Mouse (Mus musculus) granulocyte monocyte progenitor cell, adult 5-6 weeks (primary cell): ENCODE data around the gene 1700037H04Rik. TPM values are rescaled to one million over a fixed set of nuclear protein-coding genes. Genes with fewer than 3 reads are reported as not detected.
"Not testable (repeated sequence)": the region's sequence is repeated elsewhere in the genome, so short reads cannot be mapped to it uniquely, and the experiment has no call there.

ENCODE experiments used
- ATAC-seq: replicated peaks from 2 replicates; pipeline ENCODE4 v1.8.0; 2016; ENCODE audit warnings: mild to moderate bottlenecking, moderate TSS enrichment, inconsistent platforms; ENCODE audit not compliant: poor library complexity, severe bottlenecking
- total RNA-seq, 2 experiments: library from RNA; stranded (forward) in 1 of 2; stranded (reverse) in 1 of 2; fragments of 200-712, 200-1000 nt in 1 of 2; fragments of >200 nt in 1 of 2; fragmentation: Nextera tagmentation in 1 of 2; gene quantifications; 2 replicates each; pipeline ENCODE4 v1.2.3; 2014 to 2017

The 1700037H04Rik gene
- total RNA-seq, 2 experiments from 2014 or later, result 40.6 to 66.9 TPM

DNA sequence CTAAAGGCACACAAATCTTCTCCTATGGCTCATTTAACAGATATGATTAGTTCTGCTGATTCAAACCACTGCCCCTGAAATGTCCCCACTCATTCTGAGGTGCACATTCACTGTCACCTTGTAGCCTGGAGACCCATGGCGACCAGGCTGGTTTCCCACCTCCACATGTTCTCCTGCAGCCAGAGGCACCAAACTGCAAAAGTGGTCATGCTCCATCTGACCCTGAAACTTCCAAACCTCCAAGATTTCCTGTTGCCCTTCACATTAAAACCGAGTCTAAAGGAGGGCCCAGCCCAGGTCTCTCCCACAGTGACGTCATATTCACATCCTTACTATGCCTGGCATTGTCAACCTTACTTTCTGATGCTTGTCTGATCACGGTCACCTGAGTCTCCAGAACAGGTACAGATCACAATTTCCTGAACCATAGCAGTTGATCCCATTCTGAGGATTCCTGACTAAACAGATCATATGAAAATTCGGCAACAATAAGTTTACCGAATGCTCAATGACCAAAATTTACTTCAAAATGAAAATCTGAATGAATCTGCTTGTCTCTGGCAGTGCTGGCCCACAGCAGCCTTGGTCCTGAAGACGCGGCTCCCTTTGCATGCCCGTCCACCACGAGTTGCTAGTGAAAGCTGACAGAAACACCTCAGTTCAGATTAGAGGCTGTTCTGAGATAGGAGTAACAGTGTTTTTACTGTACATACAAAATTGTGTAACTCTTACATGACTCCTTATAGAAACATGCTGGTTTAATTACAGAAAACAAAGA, 27.6 kb downstream of the 1700037H04Rik start:
- no peak for ATAC-seq

DNA sequence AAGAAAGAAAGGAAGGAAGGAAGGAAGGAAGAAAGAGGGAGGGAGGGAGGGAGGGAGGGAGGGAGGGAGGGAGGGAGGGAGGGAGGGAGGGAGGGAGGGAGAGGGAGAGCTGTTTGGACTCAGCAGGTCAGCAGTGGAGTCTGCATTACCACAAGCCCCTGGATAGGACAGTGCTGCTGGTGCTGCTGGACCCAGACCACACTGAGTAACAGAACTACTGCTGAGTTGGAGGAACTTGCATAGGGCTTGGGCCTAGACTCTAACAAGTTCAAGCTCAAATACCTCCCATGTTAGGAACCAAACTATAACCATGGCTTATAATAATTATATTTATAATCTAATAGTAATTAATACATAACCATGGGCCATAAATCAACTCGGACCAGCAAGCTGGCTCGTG, 29.0 kb downstream of the 1700037H04Rik start:
- no peak for ATAC-seq

DNA sequence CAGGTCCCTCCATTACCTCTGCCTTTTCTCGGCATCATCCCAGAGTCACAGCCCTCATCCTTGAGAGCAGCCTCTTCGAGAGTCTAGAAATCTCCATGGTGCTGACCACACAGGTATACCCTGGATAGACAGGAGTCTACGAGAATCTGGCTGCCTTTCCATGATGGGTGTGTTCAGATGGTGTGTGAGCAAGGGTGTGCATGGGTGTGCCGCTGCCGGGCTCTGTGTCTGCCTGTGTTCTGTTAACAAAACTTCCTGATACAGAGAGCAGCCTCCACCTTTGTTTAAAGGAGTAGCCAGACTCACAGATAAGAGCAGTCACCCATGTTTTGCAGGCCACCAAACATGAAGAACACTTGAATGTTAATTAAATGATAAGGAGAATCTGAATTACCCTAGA, 30.0 kb downstream of the 1700037H04Rik start:
- no peak for ATAC-seq

DNA sequence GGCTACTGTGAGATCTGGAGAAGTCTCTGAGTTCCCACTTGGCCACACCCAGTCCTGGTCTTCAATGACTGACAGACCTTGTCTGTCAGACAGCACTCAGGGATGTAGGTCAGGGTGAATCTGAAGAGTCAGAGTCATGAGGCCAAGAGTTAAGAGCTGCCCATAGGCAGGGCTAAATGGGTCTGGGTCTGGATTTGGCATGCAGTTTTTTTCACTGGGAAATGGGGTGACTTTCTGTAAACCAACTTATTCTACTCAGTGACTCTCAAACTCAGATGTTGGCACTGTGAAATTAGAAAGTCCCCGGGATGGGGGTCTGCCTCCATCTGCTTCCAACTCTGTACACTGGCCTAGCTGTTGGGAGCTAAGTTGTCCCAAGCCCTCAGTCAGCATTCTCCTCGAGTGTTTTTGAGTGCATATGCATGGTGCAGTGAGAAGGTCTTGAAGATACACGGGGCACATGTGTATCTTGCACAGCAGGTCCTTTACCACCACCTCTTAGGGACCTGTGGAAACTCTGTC, 31.2 kb downstream of the 1700037H04Rik start:
- ATAC-seq, result no peak

DNA sequence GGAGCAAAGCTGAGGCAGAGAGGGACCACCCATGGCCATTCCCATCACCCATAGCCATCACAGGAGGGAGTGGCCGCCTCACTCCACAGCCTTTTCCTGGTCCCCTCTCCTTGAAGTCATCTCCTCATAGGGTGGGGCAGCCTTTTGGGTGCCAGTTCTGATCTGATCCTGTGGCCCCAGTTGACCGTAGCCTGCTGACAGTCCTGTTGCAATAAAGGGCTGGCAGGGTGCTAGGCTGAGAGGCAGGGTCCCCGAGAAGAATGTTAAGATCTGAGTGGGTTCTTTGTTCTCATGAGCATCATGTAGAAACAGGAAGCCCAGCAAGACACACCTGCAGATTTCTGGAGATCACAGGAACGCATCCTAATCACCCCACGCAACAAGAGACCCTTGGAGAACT, 31.7 kb downstream of the 1700037H04Rik start:
- ATAC-seq, result no peak

DNA sequence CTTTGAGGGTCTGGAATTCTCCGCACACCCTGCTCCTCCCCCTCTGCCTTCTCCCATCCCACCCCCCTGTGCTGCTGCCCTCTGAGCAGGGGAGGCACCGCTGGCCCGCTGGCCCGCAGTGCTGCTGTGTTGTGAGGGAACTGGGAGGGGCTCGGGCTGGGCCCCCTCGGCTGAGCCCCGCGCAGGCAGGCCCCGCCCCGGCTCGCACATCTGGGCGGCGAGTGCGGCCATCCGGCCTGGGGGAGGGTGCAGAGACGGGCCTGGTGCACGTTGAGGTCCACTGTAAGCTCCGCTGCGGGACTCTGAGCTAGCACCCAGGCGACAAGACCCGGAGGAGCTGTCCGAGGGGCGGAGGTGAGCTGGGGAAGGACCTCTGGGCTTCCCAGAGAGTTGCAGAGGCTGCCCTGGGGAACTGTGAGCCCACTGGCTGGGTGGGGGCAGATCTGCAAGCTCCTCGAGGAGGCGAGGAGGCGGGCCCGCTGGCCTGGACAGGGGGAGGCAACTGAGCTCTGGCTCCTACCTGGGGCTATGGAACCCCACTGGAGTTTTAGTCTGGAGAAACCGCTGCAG, 32.6 kb downstream of the 1700037H04Rik start, which contains the start of gene Hspa12b:
Gene Hspa12b, plus strand, starts transcription at position 120 of the 570 bp plus-strand sequence.
- peak; percentile 71 for ATAC-seq

DNA sequence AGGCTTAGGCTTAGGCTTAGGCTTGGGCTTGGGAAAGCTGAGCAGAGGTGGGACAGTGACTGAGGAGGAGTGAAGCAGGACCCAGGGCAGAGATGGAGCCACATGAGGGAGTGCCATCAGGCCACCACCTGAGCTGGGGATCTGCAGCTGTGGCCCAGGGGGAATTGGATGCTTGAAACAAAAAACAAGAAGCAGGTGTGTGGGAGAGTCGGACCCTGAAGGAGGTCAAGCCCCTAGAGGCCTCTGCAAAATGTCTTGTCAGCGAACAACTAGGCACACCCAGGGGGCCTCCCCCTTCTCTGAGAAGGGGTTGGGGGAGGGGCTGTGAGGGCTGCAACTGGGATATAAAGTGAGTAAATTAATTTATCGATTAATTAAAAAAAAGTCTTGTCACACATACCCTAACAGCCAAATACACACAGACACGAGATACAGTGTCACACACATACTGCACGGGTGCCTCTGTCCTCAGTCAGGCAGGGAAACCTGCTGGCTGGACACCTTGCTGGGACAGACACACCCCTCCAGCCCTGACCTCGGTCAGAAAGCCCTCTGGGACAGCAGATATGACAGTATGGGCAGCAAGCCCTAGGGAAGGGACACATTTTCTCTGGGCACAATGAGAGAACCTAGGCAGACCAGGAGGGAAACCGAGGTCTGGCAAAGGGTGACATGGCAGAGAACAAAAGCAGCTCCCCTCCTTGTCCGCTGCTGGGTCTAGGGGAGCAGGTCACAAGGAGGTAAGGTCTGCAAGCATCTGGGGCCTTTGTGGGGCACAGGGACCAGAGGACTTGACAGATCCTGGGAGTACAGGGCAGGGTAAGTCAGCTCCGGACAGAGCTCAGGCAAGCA, 33.7 kb downstream of the 1700037H04Rik start:
- no peak for ATAC-seq

DNA sequence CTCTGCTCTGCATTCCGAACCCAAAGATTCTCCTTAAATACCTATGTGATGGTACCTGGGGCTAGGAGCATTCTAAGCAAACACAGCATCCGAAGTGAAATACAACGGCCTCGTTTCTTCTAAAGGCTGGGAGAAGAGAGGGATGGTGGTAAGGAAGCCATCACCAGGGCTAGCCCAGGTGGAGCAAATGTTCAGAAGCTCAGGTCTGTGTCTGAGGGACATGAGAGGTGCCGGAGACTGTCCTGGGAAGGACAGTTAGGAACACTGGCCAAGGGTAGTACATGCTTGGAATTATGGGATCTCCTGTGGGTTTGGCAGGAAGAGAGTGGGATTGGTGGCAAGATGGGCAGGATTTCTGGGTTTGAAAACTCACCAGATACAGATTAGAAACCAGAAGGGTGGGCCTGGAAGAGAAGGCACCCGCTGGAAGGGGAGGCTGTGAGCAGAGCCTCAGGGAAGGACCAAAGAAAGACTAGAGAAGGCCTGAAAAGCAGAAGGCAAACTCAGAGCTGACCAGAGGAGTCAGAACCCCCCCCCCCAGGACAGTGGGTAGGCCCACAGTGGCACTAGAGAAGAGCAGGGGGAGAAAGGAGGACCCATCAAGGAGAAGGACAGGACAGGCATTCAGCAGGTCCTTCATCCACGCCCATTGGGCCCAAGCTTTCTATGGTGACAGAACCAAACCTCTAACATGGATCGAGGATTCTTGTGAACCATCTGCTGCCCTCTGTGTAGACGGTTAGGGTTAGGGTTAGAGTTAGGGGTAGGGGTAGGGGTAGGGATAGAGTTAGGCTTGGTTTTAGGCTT, 34.5 kb downstream of the 1700037H04Rik start:
- no peak for ATAC-seq

DNA sequence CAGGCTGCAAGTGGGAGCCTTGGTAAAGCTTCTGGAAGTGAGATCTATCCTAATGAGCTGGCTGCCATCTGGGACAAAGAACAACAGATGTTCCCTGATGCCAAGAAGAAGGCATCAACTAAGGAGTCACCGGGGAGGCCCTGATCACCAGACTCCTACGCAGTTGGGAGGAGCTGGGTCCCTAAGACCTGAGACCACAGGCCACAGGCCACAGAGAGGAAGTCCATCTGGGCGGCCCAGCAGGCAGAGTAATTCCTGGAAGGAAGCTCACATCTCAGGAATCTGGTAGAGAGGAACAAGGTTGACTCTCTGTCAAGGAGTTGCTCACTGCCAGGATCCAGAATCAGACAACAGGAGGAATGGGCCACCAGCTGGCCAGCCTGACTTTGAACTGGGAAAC, 35.7 kb downstream of the 1700037H04Rik start:
- ATAC-seq, result peak; percentile 75

DNA sequence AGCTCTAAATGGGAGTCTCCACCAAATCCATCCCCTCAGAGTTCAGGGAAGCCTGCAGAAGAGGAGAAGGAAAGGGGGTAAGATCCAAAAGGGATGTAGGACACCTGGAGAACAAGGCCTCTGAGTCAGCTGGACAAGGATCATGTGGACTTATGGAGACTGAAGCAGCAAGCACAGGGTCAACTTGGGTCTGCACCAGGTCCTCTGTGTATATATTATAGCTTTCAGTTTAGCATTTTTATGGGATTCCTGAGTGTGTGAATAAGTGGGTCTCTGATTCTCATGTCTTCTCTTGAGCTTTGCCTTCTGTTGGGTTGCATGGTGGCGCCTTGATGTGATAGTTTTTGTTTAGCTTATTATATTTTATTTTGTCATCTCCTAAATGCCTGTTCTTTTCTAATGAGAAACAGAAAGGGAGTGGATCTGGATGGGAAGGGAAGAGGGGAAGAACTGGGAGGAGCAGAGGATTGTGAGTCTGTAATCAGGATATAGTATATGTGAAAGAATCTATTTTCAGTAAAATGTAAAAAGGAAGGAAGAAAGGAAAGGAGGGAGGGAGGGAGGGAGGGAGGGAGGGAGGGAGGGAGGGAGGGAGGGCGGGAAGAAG, 40.8 kb downstream of the 1700037H04Rik start:
- ATAC-seq, result no peak

DNA sequence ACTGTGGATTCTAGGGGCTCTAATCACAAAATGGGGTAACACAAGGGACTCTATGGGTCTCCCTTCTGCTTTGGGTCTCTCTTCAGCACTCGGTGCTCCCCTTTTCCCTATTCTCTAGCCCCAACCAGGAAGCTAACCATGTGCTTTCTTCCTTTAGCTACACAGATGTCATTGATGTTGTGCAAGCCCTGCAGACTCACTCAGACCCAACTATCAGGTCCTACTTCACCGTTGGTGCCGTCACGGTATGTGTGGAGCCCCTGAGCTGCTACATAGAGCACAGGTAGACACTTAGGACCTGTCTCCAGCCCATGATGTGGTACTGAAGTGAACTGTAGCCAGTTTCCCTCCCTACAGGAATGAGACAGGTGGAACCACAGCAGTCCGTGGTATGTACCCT, 53.9 kb downstream of the 1700037H04Rik start:
- no peak; the same call in 1 of the 2 replicates for ATAC-seq

DNA sequence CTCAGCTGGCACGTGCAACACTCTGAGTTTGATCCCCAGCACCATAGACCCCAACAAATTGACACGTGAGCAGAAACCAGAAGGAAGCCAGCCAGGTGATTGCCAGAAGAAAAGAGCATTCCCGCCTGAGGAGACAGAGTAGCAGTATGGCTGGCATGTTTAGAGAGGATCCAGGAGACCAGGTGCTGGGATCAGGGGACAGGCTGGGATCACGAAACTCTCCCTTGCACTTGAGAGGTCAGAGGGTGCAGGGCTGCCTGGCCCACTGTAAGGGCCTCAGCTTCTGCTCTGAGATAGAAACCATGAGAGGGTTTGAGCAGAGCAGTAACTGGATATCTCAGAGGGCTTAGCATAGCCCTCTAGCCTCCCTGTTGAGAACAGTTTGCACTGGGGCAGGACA, 54.8 kb downstream of the 1700037H04Rik start:
- not testable (repeated sequence) for ATAC-seq

DNA sequence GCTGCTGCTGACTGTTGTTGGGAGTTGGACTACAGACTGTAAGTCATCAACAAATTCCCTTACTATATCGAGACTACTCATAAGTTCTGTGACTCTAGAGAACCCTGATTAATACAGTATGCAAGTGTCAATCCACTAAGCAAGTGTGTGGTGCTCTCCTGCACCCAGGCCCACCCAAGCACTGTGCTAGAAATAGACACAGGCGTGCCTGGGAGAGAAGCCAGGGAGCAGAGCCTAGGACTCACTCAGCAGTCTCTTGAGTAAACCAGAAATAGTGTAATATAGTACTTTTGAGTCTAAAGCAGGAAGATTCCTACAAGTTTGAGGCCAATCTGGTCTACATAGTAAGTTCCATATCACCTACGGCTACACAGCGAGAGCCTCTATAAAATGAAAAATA, 55.9 kb downstream of the 1700037H04Rik start:
- ATAC-seq, result no peak

DNA sequence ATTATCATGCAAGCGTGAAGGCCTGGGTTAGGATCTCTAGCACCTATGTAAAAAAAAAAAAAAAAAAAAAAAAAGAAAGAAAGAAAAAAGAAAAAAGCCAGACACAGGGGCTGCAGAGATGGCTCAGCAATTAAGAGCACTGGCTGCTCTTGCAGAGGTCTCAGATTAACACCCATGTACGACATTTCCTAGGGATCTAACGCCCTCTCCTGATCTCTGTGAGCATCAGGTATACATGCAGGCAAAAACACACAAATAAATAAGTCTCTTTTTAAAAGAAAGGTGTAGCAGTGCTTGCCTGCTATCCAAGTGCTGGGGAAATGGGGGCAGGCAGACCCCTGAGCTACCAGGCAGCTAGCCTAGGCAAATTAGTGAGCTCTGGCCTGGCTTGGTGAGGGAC, 58.4 kb downstream of the 1700037H04Rik start:
- ATAC-seq, result no peak

DNA sequence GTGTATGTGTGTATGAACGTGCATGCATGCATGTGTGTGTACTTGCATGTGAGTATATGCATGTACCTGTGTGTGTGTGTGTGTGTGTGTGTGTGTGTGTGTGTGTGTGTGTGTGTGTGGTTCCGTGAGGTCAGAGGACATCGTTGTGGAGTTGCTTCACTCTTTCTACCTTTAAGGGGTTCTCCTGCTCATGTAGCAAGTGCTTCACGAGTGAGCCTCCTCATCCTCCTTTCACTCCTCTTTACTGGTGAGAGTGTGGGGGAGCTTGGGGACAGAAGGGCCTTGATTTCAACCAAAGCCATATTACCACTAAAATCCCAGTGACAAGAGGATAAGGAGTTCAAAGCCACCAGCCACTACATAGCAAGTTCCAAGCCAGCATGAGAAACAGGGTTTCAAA, 62.8 kb downstream of the 1700037H04Rik start:
- ATAC-seq, result no peak

Other genes starting within 250 kb of the 1700037H04Rik start
- not detected in 2 replicates for gene Gfra4, start 117.0 kb downstream of the 1700037H04Rik start, total RNA-seq (2014; fragmentation: Nextera tagmentation)
- gene Gfra4, start 117.0 kb downstream of the 1700037H04Rik start, total RNA-seq (2017), result not detected in 2 replicates
- 1.1 TPM in 1 of 2 replicates, not detected in the other for gene Adam33, start 96.3 kb downstream of the 1700037H04Rik start, total RNA-seq (2014; fragmentation: Nextera tagmentation)
- gene Adam33, start 96.3 kb downstream of the 1700037H04Rik start, total RNA-seq (2017), result not detected in 2 replicates
- not detected in 2 replicates for gene Siglec1, start 73.3 kb downstream of the 1700037H04Rik start, total RNA-seq (2014; fragmentation: Nextera tagmentation)
- not detected in 2 replicates for gene Siglec1, start 73.3 kb downstream of the 1700037H04Rik start, total RNA-seq (2017)
- not detected in 2 replicates for gene Hspa12b, start 32.8 kb downstream of the 1700037H04Rik start, total RNA-seq (2014; fragmentation: Nextera tagmentation)
- not detected in 2 replicates for gene Hspa12b, start 32.8 kb downstream of the 1700037H04Rik start, total RNA-seq (2017)
- not detected in 2 replicates for gene Gm11037, start 26.6 kb downstream of the 1700037H04Rik start, total RNA-seq (2014; fragmentation: Nextera tagmentation)
- gene Gm11037, start 26.6 kb downstream of the 1700037H04Rik start, total RNA-seq (2017), result not detected in 2 replicates
- gene Cenpb, start 20.0 kb upstream of the 1700037H04Rik start, total RNA-seq (2014; fragmentation: Nextera tagmentation), result 14.3 and 24.3 TPM in 2 replicates
- gene Cenpb, start 20.0 kb upstream of the 1700037H04Rik start, total RNA-seq (2017), result 16.1 and 18.6 TPM in 2 replicates
- gene Cdc25b, start 26.9 kb upstream of the 1700037H04Rik start, total RNA-seq (2014; fragmentation: Nextera tagmentation), result 4.9 and 5.8 TPM in 2 replicates
- 6.7 and 6.8 TPM in 2 replicates for gene Cdc25b, start 26.9 kb upstream of the 1700037H04Rik start, total RNA-seq (2017)
- 2.0 and 2.7 TPM in 2 replicates for gene Spef1, start 27.2 kb upstream of the 1700037H04Rik start, total RNA-seq (2014; fragmentation: Nextera tagmentation)
- gene Spef1, start 27.2 kb upstream of the 1700037H04Rik start, total RNA-seq (2017), result 1.2 and 1.9 TPM in 2 replicates
- 5.7 and 5.9 TPM in 2 replicates for gene Ap5s1, start 47.0 kb upstream of the 1700037H04Rik start, total RNA-seq (2014; fragmentation: Nextera tagmentation)
- 1.0 and 1.5 TPM in 2 replicates for gene Ap5s1, start 47.0 kb upstream of the 1700037H04Rik start, total RNA-seq (2017)
- gene Mavs, start 74.0 kb upstream of the 1700037H04Rik start, total RNA-seq (2014; fragmentation: Nextera tagmentation), result 26.2 and 26.6 TPM in 2 replicates
- 11.3 and 11.8 TPM in 2 replicates for gene Mavs, start 74.0 kb upstream of the 1700037H04Rik start, total RNA-seq (2017)
- gene Pank2, start 102.4 kb upstream of the 1700037H04Rik start, total RNA-seq (2014; fragmentation: Nextera tagmentation), result 34.6 and 48.4 TPM in 2 replicates
- 39.3 and 41.8 TPM in 2 replicates for gene Pank2, start 102.4 kb upstream of the 1700037H04Rik start, total RNA-seq (2017)
- gene Rnf24, start 192.8 kb upstream of the 1700037H04Rik start, total RNA-seq (2014; fragmentation: Nextera tagmentation), result 2.8 and 8.2 TPM in 2 replicates
- gene Rnf24, start 192.8 kb upstream of the 1700037H04Rik start, total RNA-seq (2017), result 1.6 and 1.9 TPM in 2 replicates